Mouse (Mus musculus) heart, embryonic 14.5 days (tissue): ENCODE data around the gene Slc41a1. TPM values are rescaled to one million over a fixed set of nuclear protein-coding genes. Genes with fewer than 3 reads are reported as not detected.

ENCODE experiments used
- ATAC-seq: fragments of 200-750 bp; cut with Nextera tagmentation; 2 replicates; pipeline ENCODE4 v1.8.0; 2017; ENCODE audit warnings: low read depth, moderate TSS enrichment; ENCODE audit not compliant: insufficient number of reproducible peaks, insufficient read depth, low FRiP score
- H3K27ac ChIP-seq, 2 experiments: fragments of 200-500 bp in 1 of 2; fragments of 300-500 bp in 1 of 2; sonication (generic) in 1 of 2; replicated peaks in 1 of 2; 2 replicates each; pipeline ENCODE4 v1.5.1; 2012 to 2014; ENCODE audit warnings: low read depth in 2 of 2, low read length in 2 of 2, control low read depth in 1 of 2, mild to moderate bottlenecking in 1 of 2, mixed read lengths in 1 of 2; ENCODE audit not compliant: control insufficient read depth in 1 of 2, insufficient read depth in 1 of 2
- H3K27me3 ChIP-seq: fragments of 300-500 bp; sonication (generic); 2 replicates; pipeline ENCODE4 v1.6.1; 2014; ENCODE audit warnings: mild to moderate bottlenecking, low read length, control low read depth; ENCODE audit not compliant: control insufficient read depth, insufficient read depth
- H3K36me3 ChIP-seq: fragments of 300-500 bp; sonication (generic); 2 replicates; pipeline ENCODE4 v1.6.1; 2014; ENCODE audit warnings: mild to moderate bottlenecking, control low read depth, low read length, mixed read lengths; ENCODE audit not compliant: control insufficient read depth, insufficient read depth
- H3K4me1 ChIP-seq, 2 experiments: fragments of 200-500 bp in 1 of 2; fragments of 300-500 bp in 1 of 2; sonication (generic) in 1 of 2; 2 replicates each; pipeline ENCODE4 v1.6.1; 2012 to 2014; ENCODE audit warnings: low read length in 2 of 2, control low read depth in 1 of 2, mixed read lengths in 1 of 2; ENCODE audit not compliant: control insufficient read depth in 2 of 2, insufficient read depth in 2 of 2
- H3K4me2 ChIP-seq: fragments of 300-500 bp; sonication (generic); 2 replicates; pipeline ENCODE4 v1.6.1; 2014; ENCODE audit warnings: mild to moderate bottlenecking, low read length
- H3K4me3 ChIP-seq, 2 experiments: fragments of 200-500 bp in 1 of 2; fragments of 300-500 bp in 1 of 2; sonication (generic) in 1 of 2; 2 replicates each; pipeline ENCODE4 v1.5.1; 2012 to 2014; ENCODE audit warnings: low read length in 2 of 2, mild to moderate bottlenecking in 2 of 2, control low read depth in 1 of 2, low read depth in 1 of 2, moderate library complexity in 1 of 2; ENCODE audit not compliant: control insufficient read depth in 1 of 2, insufficient read depth in 1 of 2
- H3K9ac ChIP-seq: fragments of 300-500 bp; sonication (generic); 2 replicates; pipeline ENCODE4 v1.6.1; 2014; ENCODE audit warnings: mild to moderate bottlenecking, low read length
- H3K9me3 ChIP-seq: fragments of 300-500 bp; sonication (generic); 2 replicates; pipeline ENCODE4 v1.6.1; 2016; ENCODE audit warnings: low read length, control low read depth; ENCODE audit not compliant: control insufficient read depth
- WGBS: fragments of 180-500 bp; shearing (Covaris S2); extraction: QIAGEN DNeasy Blood & Tissue Kit; methylation state at CpG from one replicate; pipeline ENCODE4 v1.1.7; 2014; 5-methylcytosine and 5-hydroxymethylcytosine counted together
- polyA plus RNA-seq: library from polyadenylated mRNA; unstranded; fragments of >200 nt; fragmentation: Nextera tagmentation; extraction: Ambion mirVana; gene quantifications from 2 replicates; pipeline ENCODE4 v1.2.1, GENCODE M21; 2014

Gene Slc41a1
- polyA plus RNA-seq, 1 experiment from 2014 or later: 8.2 TPM

GRCm38 (mm10) chr1:131839279-131839678 is 12.0 kb downstream of the Slc41a1 start:
- no peak overlapping the region for H3K4me2 ChIP-seq
- no peak for ATAC-seq
- H3K4me1 ChIP-seq: no peaks in the 10 kb centered on the region
- H3K9me3 ChIP-seq: no peaks in the 10 kb centered on the region
- WGBS: 50% methylated on average over 2 of the region's 2 CpGs
- no peak overlapping the region for H3K27ac ChIP-seq
- H3K27me3 ChIP-seq: no peaks in the 10 kb centered on the region
- H3K36me3 ChIP-seq: peaks cover 65% of the 10 kb centered on the region
- H3K4me3 ChIP-seq: no peak overlapping the region
- H3K9ac ChIP-seq: no peak overlapping the region

GRCm38 (mm10) chr1:131842221-131842620 is 14.9 kb downstream of the Slc41a1 start:
- Histone ChIP-seq H3K4me2 (no peak overlapping the region), H3K36me3 (peaks cover 79% of the 10 kb centered on the region), H3K27ac (no peak overlapping the region), H3K4me1 (no peaks in the 10 kb centered on the region), H3K9ac (no peak overlapping the region), H3K27me3 (no peaks in the 10 kb centered on the region), H3K9me3 (no peaks in the 10 kb centered on the region), H3K4me3 (no peak overlapping the region)
- ATAC-seq: no peak
- WGBS: 61% methylated on average over 4 of the region's 4 CpGs

- ATAC-seq: no peak
- Histone ChIP-seq H3K4me2 (no peak overlapping the region), H3K4me1 (no peaks in the 10 kb centered on the region), H3K27me3 (no peaks in the 10 kb centered on the region), H3K9me3 (no peaks in the 10 kb centered on the region), H3K4me3 (no peak overlapping the region), H3K36me3 (peaks cover 89% of the 10 kb centered on the region), H3K27ac (no peak overlapping the region), H3K9ac (no peak overlapping the region)
- 91% methylated on average over 10 of the region's 10 CpGs for WGBS
These were observed 16.5 kb downstream of the Slc41a1 start for GRCm38 (mm10) chr1:131843758-131844157.

GRCm38 (mm10) chr1:131844883-131845282 is 17.6 kb downstream of the Slc41a1 start:
- H3K36me3 ChIP-seq: peaks cover 78% of the 10 kb centered on the region
- ATAC-seq: no peak
- 72% methylated on average over 8 of the region's 8 CpGs for WGBS

GRCm38 (mm10) chr1:131846255-131846654 is 19.0 kb downstream of the Slc41a1 start:
- WGBS: 79% methylated on average over 5 of the region's 5 CpGs
- H3K36me3 ChIP-seq: peaks cover 64% of the 10 kb centered on the region

More at GRCm38 (mm10) chr1:131844883-131845282, 17.6 kb downstream of the Slc41a1 start:
- no peak overlapping the region for H3K9ac ChIP-seq
- no peak overlapping the region for H3K4me3 ChIP-seq
- H3K9me3 ChIP-seq: no peaks in the 10 kb centered on the region
- no peak overlapping the region for H3K4me2 ChIP-seq
- H3K27ac ChIP-seq: no peak overlapping the region
- H3K27me3 ChIP-seq: no peaks in the 10 kb centered on the region
- H3K4me1 ChIP-seq: no peaks in the 10 kb centered on the region

GRCm38 (mm10) chr1:131861811-131862210 is 34.5 kb downstream of the Slc41a1 start:
- no peak overlapping the region for H3K27ac ChIP-seq
- 58% methylated on average over 4 of the region's 4 CpGs for WGBS
- no peaks in the 10 kb centered on the region for H3K27me3 ChIP-seq
- no peak for ATAC-seq
- no peak overlapping the region for H3K4me3 ChIP-seq
- H3K36me3 ChIP-seq: no peaks in the 10 kb centered on the region
- H3K4me2 ChIP-seq: no peak overlapping the region
- no peak overlapping the region for H3K9ac ChIP-seq
- no peaks in the 10 kb centered on the region for H3K9me3 ChIP-seq
- no peaks in the 10 kb centered on the region for H3K4me1 ChIP-seq

More at GRCm38 (mm10) chr1:131846255-131846654, 19.0 kb downstream of the Slc41a1 start:
- Histone ChIP-seq H3K4me2 (no peak overlapping the region), H3K9me3 (no peaks in the 10 kb centered on the region), H3K9ac (no peak overlapping the region), H3K27me3 (no peaks in the 10 kb centered on the region), H3K27ac (no peak overlapping the region), H3K4me1 (no peaks in the 10 kb centered on the region), H3K4me3 (no peak overlapping the region)
- ATAC-seq: no peak

GRCm38 (mm10) chr1:131865596-131865995 is 38.3 kb downstream of the Slc41a1 start:
- H3K4me3 ChIP-seq: no peak overlapping the region
- H3K9me3 ChIP-seq: no peaks in the 10 kb centered on the region
- 83% methylated on average over 5 of the region's 5 CpGs for WGBS
- no peak for ATAC-seq
- H3K27ac ChIP-seq: no peak overlapping the region
- H3K4me2 ChIP-seq: no peak overlapping the region
- peaks cover 0 to 5% of the 10 kb centered on the region in 2 experiments; a peak in 1 of 4 replicates for H3K4me1 ChIP-seq
- no peaks in the 10 kb centered on the region for H3K27me3 ChIP-seq
- H3K9ac ChIP-seq: no peak overlapping the region
- H3K36me3 ChIP-seq: no peaks in the 10 kb centered on the region

- WGBS: 79% methylated on average over 6 of the region's 6 CpGs
- peaks cover 0 to 5% of the 10 kb centered on the region in 2 experiments; a peak in 1 of 4 replicates for H3K4me1 ChIP-seq
- ATAC-seq: no peak
- H3K9me3 ChIP-seq: no peaks in the 10 kb centered on the region
- no peak overlapping the region for H3K4me3 ChIP-seq
- no peak overlapping the region for H3K27ac ChIP-seq
- H3K4me2 ChIP-seq: peak overlapping the region; percentile 90
- no peaks in the 10 kb centered on the region for H3K36me3 ChIP-seq
- H3K9ac ChIP-seq: no peak overlapping the region
- H3K27me3 ChIP-seq: no peaks in the 10 kb centered on the region
These were observed 39.2 kb downstream of the Slc41a1 start for GRCm38 (mm10) chr1:131866304-131866999.
